Mouse (Mus musculus) lung, embryonic 16.5 days (tissue): ENCODE results near the gene B4galt4. TPM values are rescaled to one million over a fixed set of nuclear protein-coding genes. Genes with fewer than 3 reads are reported as not detected.
A peak's percentile ranks its signal among the peaks of the same experiment; 100 is the strongest.

Experiments used
- ATAC-seq: fragments of 200-750 bp; cut with Nextera tagmentation; 2 replicates; pipeline ENCODE4 v1.8.0; 2017; ENCODE audit warnings: low read depth, mild to moderate bottlenecking, moderate library complexity
- H3K27ac ChIP-seq: fragments of 300-500 bp; sonication (generic); 2 replicates; pipeline ENCODE4 v1.5.1; 2014; ENCODE audit warnings: mild to moderate bottlenecking, control low read depth, low read length
- H3K27me3 ChIP-seq: fragments of 300-500 bp; sonication (generic); 2 replicates; pipeline ENCODE4 v1.6.1; 2014; ENCODE audit warnings: low read depth, low read length, mixed read lengths; ENCODE audit not compliant: control insufficient read depth, insufficient read depth
- H3K36me3 ChIP-seq: fragments of 300-500 bp; sonication (generic); 2 replicates; pipeline ENCODE4 v1.6.1; 2014; ENCODE audit warnings: low read length; ENCODE audit not compliant: control insufficient read depth, insufficient read depth
- H3K4me1 ChIP-seq: fragments of 300-500 bp; sonication (generic); replicated peaks from 2 replicates; pipeline ENCODE4 v1.6.1; 2014; ENCODE audit warnings: low read length, mixed read lengths; ENCODE audit not compliant: control insufficient read depth, insufficient read depth
- H3K4me2 ChIP-seq: fragments of 300-500 bp; sonication (generic); 2 replicates; pipeline ENCODE4 v1.6.1; 2014; ENCODE audit warnings: low read depth, low read length, control low read depth
- H3K4me3 ChIP-seq: fragments of 300-500 bp; sonication (generic); 2 replicates; pipeline ENCODE4 v1.5.1; 2014; ENCODE audit warnings: mild to moderate bottlenecking, low read length, control low read depth
- H3K9ac ChIP-seq: fragments of 300-500 bp; sonication (generic); 2 replicates; pipeline ENCODE4 v1.6.1; 2014; ENCODE audit warnings: low read length, control low read depth
- H3K9me3 ChIP-seq: fragments of 300-500 bp; sonication (generic); 2 replicates; pipeline ENCODE4 v1.6.1; 2016; ENCODE audit warnings: low read length; ENCODE audit not compliant: control insufficient read depth
- WGBS: fragments of 180-500 bp; shearing (Covaris S2); extraction: QIAGEN DNeasy Blood & Tissue Kit; methylation state at CpG from one replicate; pipeline ENCODE4 v1.1.7; 2014; 5-methylcytosine and 5-hydroxymethylcytosine counted together
- polyA plus RNA-seq: library from polyadenylated mRNA; unstranded; fragments of >200 nt; fragmentation: Nextera tagmentation; extraction: Ambion mirVana; gene quantifications from 2 replicates; pipeline ENCODE4 v1.2.1, GENCODE M21; 2015

Gene B4galt4
- polyA plus RNA-seq, 1 experiment from 2014 or later: 34.7 TPM

DNA sequence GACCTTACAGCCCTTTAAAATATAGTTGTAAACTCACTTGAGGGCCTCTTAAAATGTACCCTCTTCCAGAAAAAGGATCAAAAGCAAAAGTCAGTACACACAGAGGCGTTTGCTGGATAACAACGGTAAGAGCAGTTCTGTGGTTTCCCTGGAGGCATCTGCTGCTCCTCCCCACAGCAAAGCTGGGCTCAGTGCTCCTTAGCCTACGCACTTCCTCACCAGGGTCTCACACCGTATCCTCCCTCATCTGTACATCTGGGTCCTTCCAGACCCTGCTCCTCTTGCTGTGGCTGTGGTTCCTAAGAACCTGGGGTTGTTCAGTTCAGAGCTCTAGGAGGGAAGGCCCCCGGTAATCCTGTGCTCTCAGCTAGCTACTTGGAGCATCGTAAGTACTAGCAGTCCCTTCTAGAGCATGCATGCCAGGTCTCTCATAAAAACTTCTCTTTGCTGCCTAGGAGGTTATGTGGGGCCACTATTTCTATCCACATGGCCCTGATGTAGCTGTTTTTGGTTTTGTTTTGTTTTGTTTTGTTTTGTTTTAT, 18.8 kb downstream of the B4galt4 start:
- H3K27ac ChIP-seq: no peak overlapping the region
- peaks cover 17% of the 10 kb centered on the region for H3K4me1 ChIP-seq
- H3K9me3 ChIP-seq: no peaks in the 10 kb centered on the region
- no peak overlapping the region for H3K9ac ChIP-seq
- no peaks in the 10 kb centered on the region for H3K27me3 ChIP-seq
- 75% methylated on average over 6 of the region's 6 CpGs for WGBS
- no peak overlapping the region for H3K4me2 ChIP-seq
- H3K4me3 ChIP-seq: no peak overlapping the region
- no peak for ATAC-seq
- H3K36me3 ChIP-seq: no peaks in the 10 kb centered on the region

DNA sequence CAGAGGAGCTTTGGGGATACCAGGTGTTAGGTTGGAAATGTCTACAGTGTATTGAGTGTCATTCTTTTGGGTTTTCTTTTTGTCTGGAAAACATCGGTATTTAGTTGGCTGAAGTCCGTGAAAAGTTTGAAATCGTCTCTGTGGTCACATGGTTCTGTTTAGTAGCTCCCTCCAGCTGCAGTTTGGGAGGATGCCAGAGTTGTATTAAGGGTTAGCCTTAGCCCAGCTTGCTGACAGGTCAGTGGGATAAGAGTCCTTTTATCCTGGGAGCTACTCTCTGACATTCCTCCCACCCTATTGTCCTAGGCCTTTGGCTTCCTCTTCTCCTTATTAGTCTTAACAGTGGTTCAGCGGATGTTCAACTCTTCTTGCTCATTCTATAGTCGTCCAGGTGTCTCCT, 19.9 kb downstream of the B4galt4 start:
- Histone ChIP-seq H3K27ac (peak overlapping the region; percentile 58), H3K4me1 (peaks cover 15% of the 10 kb centered on the region), H3K9me3 (no peaks in the 10 kb centered on the region), H3K4me3 (no peak overlapping the region), H3K9ac (no peak overlapping the region), H3K27me3 (no peaks in the 10 kb centered on the region), H3K4me2 (no peak overlapping the region), H3K36me3 (no peaks in the 10 kb centered on the region)
- 75% methylated on average over 5 of the region's 5 CpGs for WGBS
- peak; percentile 56 for ATAC-seq

DNA sequence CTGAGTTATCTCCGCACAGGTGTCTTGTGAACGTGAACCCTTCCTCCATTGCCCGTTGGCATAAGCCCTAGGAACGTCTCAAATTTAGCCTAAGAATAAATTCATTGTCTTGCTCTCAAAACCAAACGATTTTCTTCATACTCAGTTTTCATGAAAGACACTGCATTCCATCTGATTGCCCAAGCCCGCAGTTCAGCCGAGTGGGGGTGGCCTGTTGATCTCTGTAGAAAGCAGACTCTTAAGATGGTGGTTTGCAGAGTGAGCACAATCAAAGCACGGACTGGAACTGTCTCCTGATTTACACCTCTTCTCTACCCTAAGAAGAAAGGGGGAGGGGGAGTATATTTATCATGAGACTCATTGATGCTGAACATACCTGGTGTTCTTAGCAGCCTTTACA, 20.3 kb downstream of the B4galt4 start:
- WGBS: 65% methylated on average over 8 of the region's 8 CpGs
- Histone ChIP-seq H3K27ac (peak overlapping the region; percentile 58), H3K27me3 (no peaks in the 10 kb centered on the region), H3K4me2 (no peak overlapping the region), H3K4me1 (peaks cover 15% of the 10 kb centered on the region; the same call in 1 of the 2 replicates), H3K36me3 (no peaks in the 10 kb centered on the region), H3K9ac (no peak overlapping the region), H3K4me3 (no peak overlapping the region), H3K9me3 (no peaks in the 10 kb centered on the region)
- ATAC-seq: peak; percentile 55

DNA sequence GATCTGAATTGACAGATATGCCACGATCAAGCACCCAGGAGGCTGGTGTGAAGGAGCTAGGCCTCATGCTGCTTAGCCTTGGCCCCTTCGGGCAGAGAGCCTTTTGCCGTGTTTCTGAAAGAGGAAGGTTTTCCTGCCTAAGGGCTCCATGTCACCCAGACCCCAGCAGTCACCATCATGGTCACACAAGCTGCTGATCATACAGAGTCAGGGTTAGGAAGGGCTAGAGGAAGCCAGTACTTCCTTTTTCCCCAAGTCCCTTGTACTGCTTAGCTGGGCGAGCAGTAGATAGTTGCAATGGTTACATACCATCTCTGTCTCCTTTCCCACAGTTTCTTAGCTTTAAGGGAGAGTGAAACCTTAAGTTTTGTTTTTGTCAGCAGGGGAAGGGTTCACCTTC, 21.4 kb downstream of the B4galt4 start:
- Histone ChIP-seq H3K9ac (no peak overlapping the region), H3K9me3 (no peaks in the 10 kb centered on the region), H3K4me2 (no peak overlapping the region), H3K4me3 (no peak overlapping the region), H3K4me1 (peaks cover 12% of the 10 kb centered on the region; the same call in 1 of the 2 replicates), H3K36me3 (peaks cover 3% of the 10 kb centered on the region; the same call in 1 of the 2 replicates), H3K27me3 (no peaks in the 10 kb centered on the region), H3K27ac (no peak overlapping the region)
- no peak for ATAC-seq
- WGBS: 75% methylated on average over 4 of the region's 4 CpGs

DNA sequence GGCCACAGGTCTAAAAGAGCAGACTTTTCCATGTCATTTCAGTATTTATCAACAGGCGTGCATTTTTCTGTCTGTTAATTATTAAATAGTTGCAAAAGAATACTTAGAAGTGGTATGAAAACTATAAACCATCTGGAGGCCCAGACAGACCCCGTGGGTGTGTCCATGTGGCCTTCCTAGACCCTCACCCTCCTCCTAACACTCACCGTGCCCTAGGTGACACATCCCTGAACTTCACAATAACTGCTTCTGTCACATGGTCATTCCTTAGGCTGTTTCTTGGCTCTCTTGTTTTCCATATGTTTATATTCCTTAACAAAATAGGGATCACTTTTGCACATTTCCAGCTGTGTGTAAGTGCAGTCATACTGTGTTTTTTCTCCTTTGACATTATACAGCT, 24.6 kb downstream of the B4galt4 start:
- H3K4me3 ChIP-seq: no peak overlapping the region
- H3K27me3 ChIP-seq: no peaks in the 10 kb centered on the region
- ATAC-seq: peak; percentile 39
- no peak overlapping the region for H3K4me2 ChIP-seq
- no peak overlapping the region for H3K27ac ChIP-seq
- peaks cover 8% of the 10 kb centered on the region; the same call in 1 of the 2 replicates for H3K4me1 ChIP-seq
- no peaks in the 10 kb centered on the region for H3K9me3 ChIP-seq
- H3K9ac ChIP-seq: no peak overlapping the region
- WGBS: 51% methylated on average over 3 of the region's 3 CpGs
- peaks cover 7% of the 10 kb centered on the region; the same call in 1 of the 2 replicates for H3K36me3 ChIP-seq

DNA sequence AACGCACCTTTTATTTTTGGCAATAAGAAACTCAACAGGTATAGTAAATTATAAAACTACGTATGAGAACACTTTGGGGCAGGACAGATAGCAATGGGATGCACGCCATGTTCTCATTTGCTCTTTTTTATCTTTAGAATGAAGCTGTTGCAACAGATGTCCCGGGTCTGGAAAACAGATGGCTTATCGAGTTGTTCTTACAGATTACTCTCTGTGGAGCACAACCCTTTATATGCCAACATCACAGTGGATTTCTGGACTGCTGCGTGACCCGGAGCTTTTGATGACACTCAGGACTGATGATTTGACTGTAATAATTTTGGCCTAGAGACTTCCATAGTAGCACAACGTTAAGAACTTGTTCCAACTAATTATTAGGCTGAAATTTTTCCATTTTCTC, 25.7 kb downstream of the B4galt4 start:
- H3K4me1 ChIP-seq: peaks cover 10% of the 10 kb centered on the region; the same call in 1 of the 2 replicates
- no peak overlapping the region for H3K4me3 ChIP-seq
- no peaks in the 10 kb centered on the region for H3K9me3 ChIP-seq
- no peak overlapping the region for H3K4me2 ChIP-seq
- no peaks in the 10 kb centered on the region for H3K27me3 ChIP-seq
- WGBS: 68% methylated on average over 8 of the region's 8 CpGs
- H3K9ac ChIP-seq: no peak overlapping the region
- no peak overlapping the region for H3K27ac ChIP-seq
- peak; percentile 49; the same call in 1 of the 2 replicates for ATAC-seq
- peaks cover 7% of the 10 kb centered on the region; the same call in 1 of the 2 replicates for H3K36me3 ChIP-seq

DNA sequence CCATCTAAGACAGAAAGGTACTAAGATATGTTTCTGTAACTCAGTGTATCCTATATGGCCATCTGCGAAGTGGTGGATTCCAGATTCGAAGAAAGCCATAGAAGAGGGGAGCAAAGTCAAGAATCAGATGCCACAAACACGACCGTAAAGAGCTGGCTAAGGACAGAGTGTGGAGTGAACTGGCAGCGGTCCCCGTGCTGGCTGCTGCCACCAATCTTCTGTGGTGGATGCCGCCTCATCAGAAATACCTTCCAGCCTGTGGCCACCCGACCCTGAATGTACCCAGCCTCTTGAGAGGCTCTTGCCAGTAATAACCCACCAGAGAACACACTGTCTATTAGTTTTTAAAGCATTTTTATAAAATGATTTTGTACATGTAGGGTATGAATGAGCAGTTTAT, 26.3 kb downstream of the B4galt4 start:
- H3K4me3 ChIP-seq: no peak overlapping the region
- ATAC-seq: no peak
- H3K9me3 ChIP-seq: no peaks in the 10 kb centered on the region
- no peaks in the 10 kb centered on the region for H3K27me3 ChIP-seq
- no peak overlapping the region for H3K9ac ChIP-seq
- peaks cover 7% of the 10 kb centered on the region; the same call in 1 of the 2 replicates for H3K4me1 ChIP-seq
- no peak overlapping the region for H3K27ac ChIP-seq
- WGBS: 88% methylated on average over 8 of the region's 8 CpGs
- no peak overlapping the region for H3K4me2 ChIP-seq
- H3K36me3 ChIP-seq: peaks cover 7% of the 10 kb centered on the region; the same call in 1 of the 2 replicates

DNA sequence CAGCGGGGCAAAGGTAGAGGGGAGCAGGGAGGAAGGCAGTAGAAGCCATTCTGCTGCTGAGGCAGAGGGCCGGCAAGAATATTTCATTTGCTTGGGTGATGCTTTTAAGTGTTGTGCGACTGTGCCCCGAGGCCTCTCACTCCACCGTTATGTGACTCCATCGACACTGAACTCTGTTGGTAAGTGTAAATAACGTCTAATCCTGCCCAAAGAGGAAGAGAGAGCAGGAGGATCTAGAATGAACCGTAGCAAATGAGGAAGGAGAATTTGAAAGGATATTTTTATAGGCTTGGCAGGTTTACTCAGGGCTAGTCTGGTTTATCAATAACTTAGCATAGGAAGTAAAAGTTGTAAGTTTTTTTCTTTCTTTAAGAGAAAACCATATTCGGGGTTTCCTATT, 27.5 kb downstream of the B4galt4 start:
- H3K9me3 ChIP-seq: no peaks in the 10 kb centered on the region
- 66% methylated on average over 9 of the region's 9 CpGs for WGBS
- H3K4me1 ChIP-seq: peaks cover 11% of the 10 kb centered on the region; the same call in 1 of the 2 replicates
- peaks cover 7% of the 10 kb centered on the region; the same call in 1 of the 2 replicates for H3K36me3 ChIP-seq
- no peak overlapping the region for H3K4me3 ChIP-seq
- ATAC-seq: no peak
- no peak overlapping the region for H3K27ac ChIP-seq
- no peak overlapping the region for H3K4me2 ChIP-seq
- no peaks in the 10 kb centered on the region for H3K27me3 ChIP-seq
- H3K9ac ChIP-seq: no peak overlapping the region

DNA sequence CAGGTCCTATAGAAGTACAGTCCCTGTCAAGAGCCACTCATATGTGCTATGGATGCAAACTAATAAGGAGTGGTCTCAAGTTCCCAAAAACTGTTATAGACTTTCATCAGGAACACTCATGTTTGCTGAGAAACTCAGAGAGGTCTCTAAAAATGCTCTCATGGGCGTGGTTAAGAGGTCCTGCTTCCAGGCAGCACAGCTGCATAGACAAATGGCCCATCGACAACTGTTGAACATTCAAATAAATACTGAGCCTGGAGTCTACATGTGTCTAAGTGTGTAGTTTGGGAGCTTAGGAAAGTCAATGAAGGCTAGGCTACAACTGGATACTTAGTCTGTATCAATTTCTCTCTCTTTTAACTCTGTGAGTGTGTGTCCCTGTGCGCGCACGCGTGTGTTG, 29.1 kb downstream of the B4galt4 start:
- Histone ChIP-seq H3K9ac (no peak overlapping the region), H3K4me3 (no peak overlapping the region), H3K27ac (no peak overlapping the region), H3K9me3 (no peaks in the 10 kb centered on the region), H3K4me2 (no peak overlapping the region), H3K36me3 (peaks cover 7% of the 10 kb centered on the region; the same call in 1 of the 2 replicates), H3K27me3 (no peaks in the 10 kb centered on the region), H3K4me1 (peaks cover 11% of the 10 kb centered on the region; the same call in 1 of the 2 replicates)
- ATAC-seq: no peak
- WGBS: 87% methylated on average over 6 of the region's 6 CpGs
